Mouse (Mus musculus) forebrain, embryonic 14.5 days (tissue): ENCODE data around the gene Dlgap3. TPM values are rescaled to one million over a fixed set of nuclear protein-coding genes. Genes with fewer than 3 reads are reported as not detected.

ENCODE experiments used
- polyA plus RNA-seq: library from polyadenylated mRNA; unstranded; fragments of >200 nt; fragmentation: Nextera tagmentation; extraction: Ambion mirVana; gene quantifications from 2 replicates; pipeline ENCODE4 v1.2.1, GENCODE M21; 2014

Gene Dlgap3
- polyA plus RNA-seq, 1 experiment from 2014 or later, result 8.4 TPM

Other genes starting within 250 kb of the Dlgap3 start
- gene Zmym4, start 201.1 kb upstream of the Dlgap3 start, polyA plus RNA-seq, result 22.7 and 25.8 TPM in 2 replicates
- 102 and 105 TPM in 2 replicates for gene Sfpq, start 147.9 kb upstream of the Dlgap3 start, polyA plus RNA-seq
- 31.5 and 35.1 TPM in 2 replicates for gene Zmym1, start 108.1 kb upstream of the Dlgap3 start, polyA plus RNA-seq
- 21.2 and 32.3 TPM in 2 replicates for gene Zmym6, start 91.8 kb upstream of the Dlgap3 start, polyA plus RNA-seq
- 12.0 and 13.0 TPM in 2 replicates for gene Tmem35b, start 45.5 kb upstream of the Dlgap3 start, polyA plus RNA-seq
- gene Smim12, start 74.6 kb downstream of the Dlgap3 start, polyA plus RNA-seq, result 53.2 and 61.1 TPM in 2 replicates
- 20.9 and 21.4 TPM in 2 replicates for gene Gja4, start 144.8 kb downstream of the Dlgap3 start, polyA plus RNA-seq
- gene Gjb3, start 161.6 kb downstream of the Dlgap3 start, polyA plus RNA-seq, result not detected in 2 replicates
- not detected in 2 replicates for gene Gjb4, start 184.9 kb downstream of the Dlgap3 start, polyA plus RNA-seq
- 0.10 and 0.21 TPM in 2 replicates for gene Gjb5, start 189.0 kb downstream of the Dlgap3 start, polyA plus RNA-seq